Mouse (Mus musculus): ENCODE measurements around the gene Gatad2a.

DNA sequence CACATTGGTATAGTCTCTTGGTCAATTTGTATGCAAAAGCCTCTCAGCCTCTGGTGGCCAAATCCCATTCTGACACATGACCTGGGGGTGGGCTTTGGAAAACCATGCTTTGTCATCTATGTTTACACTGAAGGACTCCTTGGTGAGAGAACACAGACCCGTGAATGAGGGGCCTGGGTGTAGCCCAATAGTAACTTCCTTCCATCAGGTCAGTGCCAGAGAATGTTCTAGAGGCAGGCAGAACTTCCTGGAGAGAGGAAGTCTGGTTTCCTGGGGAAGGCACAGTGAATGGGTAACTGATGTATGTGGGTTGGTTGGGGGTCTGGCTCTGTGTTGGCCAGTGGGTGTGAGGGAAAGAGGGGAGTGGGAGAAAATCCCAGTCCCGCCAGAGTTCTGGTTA lies 9.0 kb upstream of the Gatad2a start:
- TF ChIP-seq CTCF (IDR thresholded peaks at IDR 0.05; ENCODE audit: borderline replicate concordance, insufficient read depth, low read depth, low read length), result no peak
- no peak for TF ChIP-seq POLR2A (IDR thresholded peaks at IDR 0.05; ENCODE audit: borderline replicate concordance, insufficient read depth, low read length)

All from cerebellum, adult 2 months (tissue).